Mouse (Mus musculus): ENCODE results near the gene Acbd5. TPM values are rescaled to one million over a fixed set of nuclear protein-coding genes. Genes with fewer than 3 reads are reported as not detected.

Acbd5 gene
- polyA plus RNA-seq, 1 experiment from 2014 or later, result 68.3 TPM

GRCm38 (mm10) chr2:23156608-23157081 lies 88.7 kb downstream of the Acbd5 start:
- H3K4me1 ChIP-seq, result peaks cover 19% of the 10 kb centered on the region
- peak; percentile 35 for ATAC-seq (ENCODE audit: low FRiP score, low read depth)
- no peaks in the 10 kb centered on the region for H3K27me3 ChIP-seq (replicated peaks)
- peak overlapping the region; percentile 76 for H3K4me3 ChIP-seq
- no peaks in the 10 kb centered on the region for H3K9me3 ChIP-seq
- WGBS, result under 1% methylated on average over 17 of the region's 17 CpGs
- H3K9ac ChIP-seq, result peak overlapping the region; percentile 78
- H3K27ac ChIP-seq, result peak overlapping the region; percentile 65
- H3K36me3 ChIP-seq, result peaks cover 4% of the 10 kb centered on the region
- H3K4me2 ChIP-seq (replicated peaks), result peak overlapping the region; percentile 82

Other genes starting within 250 kb of the Acbd5 start
- 20.2 and 23.1 TPM in 2 replicates for gene Pdss1, start 172.6 kb upstream of the Acbd5 start, polyA plus RNA-seq (2016; fragmentation: Nextera tagmentation; extraction: Ambion mirVana)
- 45.3 and 46.9 TPM in 2 replicates for gene Abi1, start 27.9 kb upstream of the Acbd5 start, polyA plus RNA-seq (2016; fragmentation: Nextera tagmentation; extraction: Ambion mirVana)
- 8.1 TPM in 2 replicates for gene Mastl, start 87.9 kb downstream of the Acbd5 start, polyA plus RNA-seq (2016; fragmentation: Nextera tagmentation; extraction: Ambion mirVana)
- gene Yme1l1, start 88.2 kb downstream of the Acbd5 start, polyA plus RNA-seq (2016; fragmentation: Nextera tagmentation; extraction: Ambion mirVana), result 75.1 and 76.3 TPM in 2 replicates
- not detected in 2 replicates for gene 4931423N10Rik, start 139.3 kb downstream of the Acbd5 start, polyA plus RNA-seq (2016; fragmentation: Nextera tagmentation; extraction: Ambion mirVana)

All from neural tube, embryonic 12.5 days (tissue).